Mouse (Mus musculus) liver, postnatal 0 days (tissue): Measurements from ENCODE around the gene Msx1. TPM values are rescaled to one million over a fixed set of nuclear protein-coding genes. Genes with fewer than 3 reads are reported as not detected.

ENCODE experiments used
- ATAC-seq: fragments of 200-750 bp; cut with Nextera tagmentation; 2 replicates; pipeline ENCODE4 v1.8.0; 2017; ENCODE audit warnings: mild to moderate bottlenecking, moderate library complexity
- DNase-seq: peaks from one replicate; pipeline ENCODE4 v3.0.0-alpha.2; 2016
- H3K27ac ChIP-seq: fragments of 300-500 bp; sonication (generic); 2 replicates; pipeline ENCODE4 v1.5.1; 2014; ENCODE audit warnings: antibody characterized with exemption, moderate library complexity, mild to moderate bottlenecking, low read depth
- H3K27me3 ChIP-seq: fragments of 300-500 bp; sonication (generic); 2 replicates; pipeline ENCODE4 v1.6.1; 2014; ENCODE audit warnings: low read length, control low read depth, mixed read lengths; ENCODE audit not compliant: insufficient read depth
- H3K36me3 ChIP-seq: fragments of 300-500 bp; sonication (generic); replicated peaks from 2 replicates; pipeline ENCODE4 v1.6.1; 2014; ENCODE audit warnings: mild to moderate bottlenecking, control low read depth, low read length, moderate library complexity, mixed read lengths; ENCODE audit not compliant: insufficient read depth
- H3K4me1 ChIP-seq: fragments of 300-500 bp; sonication (generic); 2 replicates; pipeline ENCODE4 v1.6.1; 2014; ENCODE audit warnings: antibody characterized with exemption, mild to moderate bottlenecking, control low read depth; ENCODE audit not compliant: insufficient read depth
- H3K4me2 ChIP-seq: fragments of 300-500 bp; sonication (generic); 2 replicates; pipeline ENCODE4 v1.6.1; 2014; ENCODE audit warnings: low read depth, mild to moderate bottlenecking, low read length, moderate library complexity, mixed read lengths
- H3K4me3 ChIP-seq: fragments of 300-500 bp; sonication (generic); 2 replicates; pipeline ENCODE4 v1.5.1; 2014; ENCODE audit warnings: low read depth, low read length
- H3K9ac ChIP-seq: fragments of 300-500 bp; sonication (generic); replicated peaks from 2 replicates; pipeline ENCODE4 v1.6.1; 2014; ENCODE audit warnings: mild to moderate bottlenecking, moderate library complexity
- H3K9me3 ChIP-seq: fragments of 300-500 bp; sonication (generic); 2 replicates; pipeline ENCODE4 v1.6.1; 2016; ENCODE audit warnings: mild to moderate bottlenecking, control low read depth, low read length, mixed read lengths
- CTCF ChIP-seq: sonication (generic); IDR thresholded peaks from 2 replicates; pipeline ENCODE4 v1.5.1; 2016; ENCODE audit warnings: antibody characterized with exemption, low read depth
- EP300 ChIP-seq: IDR thresholded peaks from 2 replicates; pipeline ENCODE4 v1.6.1; 2016; ENCODE audit warnings: antibody characterized with exemption, low read depth, mild to moderate bottlenecking
- WGBS: fragments of 180-500 bp; shearing (Covaris S2); extraction: QIAGEN DNeasy Blood & Tissue Kit; methylation state at CpG from one replicate; pipeline ENCODE4 v1.1.7; 2014; ENCODE audit not compliant: insufficient replicate concordance; 5-methylcytosine and 5-hydroxymethylcytosine counted together
- polyA plus RNA-seq: library from polyadenylated mRNA; unstranded; fragments of >200 nt; fragmentation: Nextera tagmentation; extraction: Ambion mirVana; gene quantifications from 2 replicates; pipeline ENCODE4 v1.2.1, GENCODE M21; 2015

Msx1 gene
- not detected in 2 replicates for polyA plus RNA-seq

DNA sequence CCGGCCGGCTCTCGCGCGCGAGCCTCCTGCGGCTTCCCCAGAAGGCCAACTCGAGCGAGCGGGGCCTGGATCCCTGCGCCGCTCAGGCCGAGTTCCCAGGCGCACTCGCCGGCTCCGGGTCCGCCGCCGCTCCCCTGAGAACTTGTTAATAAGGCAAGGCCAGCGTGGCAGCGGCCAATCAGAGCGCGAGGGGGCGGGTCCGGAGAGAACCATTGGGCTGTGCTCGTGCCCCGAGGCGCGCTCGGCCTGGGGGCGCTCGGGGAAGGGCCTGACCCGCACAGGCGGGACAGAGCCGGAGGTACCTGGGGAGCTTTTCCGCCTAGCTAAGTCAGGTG is at the start of gene Msx1:
Gene Msx1 (minus strand): TSS at position 123 of the 335 bp plus-strand sequence.
- DNase-seq, result peak; percentile 74
- no peak within 1 kb of the TSS; the same call in 1 of the 2 replicates for H3K9ac ChIP-seq
- WGBS, result 0% methylated on average over 27 of the region's 37 CpGs

DNA sequence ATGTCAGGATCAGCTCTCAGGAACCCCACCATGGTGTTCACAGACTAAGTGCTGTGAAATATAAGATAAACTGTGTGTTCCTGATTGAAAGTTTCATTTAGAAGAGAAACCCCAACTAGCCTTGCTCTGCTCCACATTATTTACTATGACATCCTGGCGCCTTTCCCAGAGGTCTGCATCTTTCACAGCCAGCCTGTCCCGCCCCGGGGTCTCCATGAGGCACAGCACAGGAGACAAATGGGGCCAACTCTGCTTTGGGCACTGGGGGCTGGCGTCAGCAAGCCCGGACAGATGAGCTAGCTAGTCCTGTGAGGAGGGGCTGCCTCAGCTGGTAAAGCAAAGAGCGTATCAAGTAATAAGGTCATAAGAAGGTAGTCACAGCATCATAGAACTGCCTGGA is 41.1 kb upstream of the Msx1 start:
- 70% methylated on average over 6 of the region's 6 CpGs for WGBS
- Histone ChIP-seq H3K4me3 (no peak overlapping the region), H3K4me1 (no peaks in the 10 kb centered on the region), H3K27ac (no peak overlapping the region), H3K36me3 (no peaks in the 10 kb centered on the region), H3K9me3 (no peaks in the 10 kb centered on the region), H3K27me3 (0 out of 2 replicates have a peak, but pooled peaks cover 3% of the 10 kb centered on the region), H3K9ac (no peak overlapping the region), H3K4me2 (no peak overlapping the region)
- no peak for DNase-seq
- TF ChIP-seq CTCF (no peak), EP300 (no peak)
- ATAC-seq, result no peak

More for the DNA sequence above, at the start of gene Msx1:
- H3K4me1 ChIP-seq, result peaks cover 9% of the 10 kb centered on the region
- ATAC-seq, result peak; percentile 86
- H3K27ac ChIP-seq, result no peak within 1 kb of the TSS
- no peaks in the 10 kb centered on the region for H3K36me3 ChIP-seq
- peak within 1 kb of the TSS; percentile 44 for H3K4me3 ChIP-seq
- no peaks in the 10 kb centered on the region for H3K9me3 ChIP-seq
- peak within 1 kb of the TSS; percentile 72 for H3K4me2 ChIP-seq
- H3K27me3 ChIP-seq, result peaks cover 97% of the 10 kb centered on the region
- TF ChIP-seq CTCF, result no peak
- no peak for TF ChIP-seq EP300

DNA sequence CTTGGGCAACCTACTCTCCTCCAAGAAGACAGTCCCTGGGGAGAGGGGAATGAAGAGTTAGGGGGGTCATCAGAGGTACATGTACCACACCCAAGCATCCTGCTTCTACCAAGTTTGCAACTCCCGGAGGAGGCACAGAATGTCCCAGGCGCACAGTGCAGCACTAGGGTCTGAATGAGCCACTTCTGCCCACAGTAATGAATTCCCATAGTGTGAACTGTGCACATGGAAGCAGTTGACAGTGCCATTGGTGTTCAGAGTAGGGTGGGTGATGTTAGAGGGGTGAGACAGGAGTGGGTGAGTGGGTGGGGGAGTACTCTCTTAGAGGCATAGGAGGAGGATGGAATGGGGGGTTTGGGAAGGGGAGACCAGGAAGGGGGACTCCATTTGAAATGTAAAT is 39.9 kb upstream of the Msx1 start:
- ATAC-seq, result no peak
- no peak for TF ChIP-seq EP300
- TF ChIP-seq CTCF, result no peak
- Histone ChIP-seq H3K27me3 (no peaks in the 10 kb centered on the region), H3K9me3 (no peaks in the 10 kb centered on the region), H3K36me3 (no peaks in the 10 kb centered on the region), H3K4me1 (no peaks in the 10 kb centered on the region), H3K9ac (no peak overlapping the region), H3K4me2 (no peak overlapping the region), H3K4me3 (no peak overlapping the region), H3K27ac (no peak overlapping the region)
- no peak for DNase-seq
- 81% methylated on average over 2 of the region's 2 CpGs for WGBS

DNA sequence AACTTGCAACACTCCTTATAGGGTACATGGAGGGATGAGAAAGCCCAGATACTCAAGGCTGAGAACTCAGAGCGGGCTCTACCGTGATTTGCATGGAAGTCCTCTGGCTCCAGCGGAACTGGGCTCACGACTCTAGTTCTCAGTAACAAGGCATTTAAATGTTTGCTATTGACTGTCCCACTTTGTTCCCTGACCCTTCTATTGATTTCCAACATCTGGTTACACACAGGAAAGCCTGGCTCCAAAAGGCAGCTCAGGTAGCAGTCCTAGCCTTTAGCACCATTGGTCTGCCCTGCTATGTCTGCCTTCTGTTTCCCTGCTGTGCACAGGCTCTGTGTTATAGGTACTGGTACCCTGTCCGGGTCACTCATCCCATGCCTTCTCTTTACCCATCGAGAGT is 36.5 kb upstream of the Msx1 start:
- Histone ChIP-seq H3K4me2 (no peak overlapping the region), H3K27ac (no peak overlapping the region), H3K4me1 (no peaks in the 10 kb centered on the region), H3K9ac (no peak overlapping the region), H3K9me3 (no peaks in the 10 kb centered on the region), H3K4me3 (no peak overlapping the region), H3K27me3 (no peaks in the 10 kb centered on the region), H3K36me3 (no peaks in the 10 kb centered on the region)
- WGBS, result 62% methylated on average over 6 of the region's 6 CpGs
- ATAC-seq (peak; percentile 56; the same call in 1 of the 2 replicates), DNase-seq (no peak)
- TF ChIP-seq CTCF, result no peak
- no peak for TF ChIP-seq EP300

DNA sequence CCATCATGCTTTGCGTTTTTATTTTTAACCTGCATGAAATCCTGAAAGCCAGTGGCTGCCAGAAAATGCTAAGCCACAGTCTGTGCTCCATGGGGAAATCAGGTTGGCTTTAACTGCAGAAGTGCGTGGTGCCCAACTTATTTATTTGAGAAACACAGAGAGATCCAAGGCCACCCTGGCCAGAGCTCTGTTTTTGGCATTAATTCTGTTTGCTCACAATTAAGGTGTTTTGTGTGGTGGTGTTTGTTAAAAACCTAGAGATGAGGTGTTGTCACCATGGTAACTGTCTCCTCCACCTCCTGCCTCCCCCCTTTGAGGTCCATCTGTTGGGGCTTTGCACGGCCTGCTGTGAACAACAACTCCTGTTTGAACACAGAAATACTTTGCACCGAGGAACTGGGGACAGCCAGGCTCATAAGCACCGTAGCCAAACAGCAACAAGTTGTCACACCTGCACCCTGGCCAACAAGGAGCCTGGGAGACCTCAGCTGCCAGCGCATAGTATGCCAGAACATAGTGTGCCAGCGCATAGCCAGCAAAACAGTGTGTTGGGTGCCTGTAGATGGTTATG is 35.9 kb upstream of the Msx1 start:
- Histone ChIP-seq H3K9ac (no peak overlapping the region), H3K9me3 (no peaks in the 10 kb centered on the region), H3K4me1 (no peaks in the 10 kb centered on the region), H3K27me3 (no peaks in the 10 kb centered on the region), H3K4me2 (no peak overlapping the region), H3K27ac (no peak overlapping the region), H3K36me3 (no peaks in the 10 kb centered on the region), H3K4me3 (no peak overlapping the region)
- ATAC-seq, result no peak
- no peak for DNase-seq
- 51% methylated on average over 7 of the region's 7 CpGs for WGBS
- TF ChIP-seq CTCF (no peak), EP300 (no peak)

DNA sequence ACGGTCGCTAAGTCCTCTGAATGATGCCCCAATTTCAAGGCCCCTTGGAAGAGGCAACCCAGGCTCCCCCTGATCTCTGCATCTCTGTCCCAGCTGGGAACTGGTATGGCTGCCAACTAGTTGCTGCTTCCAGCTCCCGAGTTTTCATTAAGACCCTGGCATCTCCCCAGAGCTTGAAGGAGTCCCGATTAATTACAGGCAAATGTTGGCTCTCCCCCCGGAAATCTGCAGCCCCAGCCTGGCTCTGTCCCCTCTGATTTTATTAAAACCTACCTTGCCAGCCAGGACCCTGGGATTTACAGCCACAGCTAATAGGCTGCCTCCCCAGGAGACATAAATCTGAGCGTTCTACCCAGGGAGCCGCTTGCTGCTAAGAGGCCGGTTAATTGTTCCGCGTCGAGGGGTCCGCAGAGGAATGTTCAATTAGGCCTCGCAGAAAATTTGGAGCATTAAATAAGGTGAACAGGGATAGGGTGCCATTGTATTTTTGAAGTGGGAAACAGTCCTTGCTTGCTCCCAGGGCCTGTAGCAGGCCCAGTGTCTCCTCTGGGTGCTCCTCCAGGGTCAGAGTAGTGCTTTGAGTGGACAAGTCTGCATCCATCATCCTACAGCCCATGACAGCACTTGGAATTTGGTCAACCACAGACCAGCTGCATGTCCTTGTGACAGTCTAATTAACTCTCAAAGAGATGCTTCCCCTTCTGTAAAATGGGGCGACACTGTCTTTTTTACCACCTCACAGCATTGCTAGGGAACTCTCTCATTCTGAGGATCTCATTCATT is 33.6 kb upstream of the Msx1 start:
- H3K4me2 ChIP-seq, result no peak overlapping the region
- no peaks in the 10 kb centered on the region for H3K36me3 ChIP-seq
- no peaks in the 10 kb centered on the region for H3K27me3 ChIP-seq
- H3K4me3 ChIP-seq, result no peak overlapping the region
- no peak overlapping the region for H3K27ac ChIP-seq
- TF ChIP-seq EP300 (no peak), CTCF (no peak)
- H3K4me1 ChIP-seq, result no peaks in the 10 kb centered on the region
- DNase-seq (no peak), ATAC-seq (no peak)
- no peaks in the 10 kb centered on the region for H3K9me3 ChIP-seq
- WGBS, result 58% methylated on average over 14 of the region's 14 CpGs
- H3K9ac ChIP-seq, result no peak overlapping the region
